Mouse (Mus musculus) kidney, embryonic 15.5 days (tissue): ENCODE measurements around the gene Entr1. TPM values are rescaled to one million over a fixed set of nuclear protein-coding genes. Genes with fewer than 3 reads are reported as not detected.
A peak's percentile ranks its signal among the peaks of the same experiment; 100 is the strongest.

Experiments used
- ATAC-seq: fragments of 200-750 bp; cut with Nextera tagmentation; replicated peaks from 2 replicates; pipeline ENCODE4 v1.8.0; 2017; ENCODE audit warnings: moderate TSS enrichment; ENCODE audit not compliant: low FRiP score
- H3K27ac ChIP-seq: fragments of 300-500 bp; sonication (generic); 2 replicates; pipeline ENCODE4 v1.5.1; 2015; ENCODE audit warnings: mild to moderate bottlenecking, inconsistent platforms
- H3K27me3 ChIP-seq: fragments of 300-500 bp; sonication (generic); 2 replicates; pipeline ENCODE4 v1.6.1; 2015; ENCODE audit warnings: inconsistent platforms
- H3K36me3 ChIP-seq: fragments of 300-500 bp; sonication (generic); 2 replicates; pipeline ENCODE4 v1.6.1; 2015; ENCODE audit warnings: inconsistent platforms
- H3K4me1 ChIP-seq: fragments of 300-500 bp; sonication (generic); 2 replicates; pipeline ENCODE4 v1.6.1; 2015; ENCODE audit warnings: inconsistent platforms
- H3K4me2 ChIP-seq: fragments of 300-500 bp; sonication (generic); 2 replicates; pipeline ENCODE4 v1.6.1; 2015; ENCODE audit warnings: moderate library complexity, mild to moderate bottlenecking, inconsistent platforms
- H3K4me3 ChIP-seq: fragments of 300-500 bp; sonication (generic); replicated peaks from 2 replicates; pipeline ENCODE4 v1.5.1; 2015; ENCODE audit warnings: mild to moderate bottlenecking, inconsistent platforms
- H3K9ac ChIP-seq: fragments of 300-500 bp; sonication (generic); 2 replicates; pipeline ENCODE4 v1.6.1; 2015; ENCODE audit warnings: mild to moderate bottlenecking, inconsistent platforms
- H3K9me3 ChIP-seq: fragments of 300-500 bp; sonication (generic); replicated peaks from 2 replicates; pipeline ENCODE4 v1.6.1; 2016; ENCODE audit warnings: inconsistent platforms
- WGBS: fragments of 180-500 bp; shearing (Covaris S2); methylation state at CpG from one replicate; pipeline ENCODE4 v1.1.7; 2015; ENCODE audit warnings: mixed read lengths; 5-methylcytosine and 5-hydroxymethylcytosine counted together
- polyA plus RNA-seq: library from polyadenylated mRNA; unstranded; fragments of >200 nt; fragmentation: Nextera tagmentation; extraction: Ambion mirVana; gene quantifications from 2 replicates; pipeline ENCODE4 v1.2.1, GENCODE M21; 2015

Gene Entr1
- polyA plus RNA-seq, 1 experiment from 2014 or later: 115 TPM

DNA sequence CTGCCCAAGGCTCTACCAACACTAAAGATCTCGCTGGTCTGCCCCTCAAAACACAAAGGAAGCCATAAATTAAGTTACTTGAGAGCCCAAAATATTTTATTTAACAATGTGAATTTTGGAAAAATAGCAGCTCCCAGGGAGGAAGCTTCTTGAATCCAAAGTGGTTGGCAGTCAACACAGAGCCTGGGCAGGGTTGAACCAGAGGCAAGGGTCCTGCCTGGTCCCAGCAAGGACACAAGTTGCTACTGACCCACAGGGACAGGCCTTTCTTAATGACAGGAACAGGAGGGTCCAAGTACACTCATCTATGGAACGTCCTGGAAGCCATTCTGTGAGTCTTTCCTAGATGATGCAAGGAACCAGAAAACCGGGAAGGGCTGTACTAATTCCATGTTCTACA, 20.2 kb upstream of the Entr1 start:
- H3K9me3 ChIP-seq: no peaks in the 10 kb centered on the region
- H3K36me3 ChIP-seq: peaks cover 66% of the 10 kb centered on the region
- no peak overlapping the region for H3K9ac ChIP-seq
- H3K4me2 ChIP-seq: peak overlapping the region; percentile 94; the same call in 1 of the 2 replicates
- WGBS: 54% methylated on average over 3 of the region's 3 CpGs
- H3K27me3 ChIP-seq: no peaks in the 10 kb centered on the region
- H3K27ac ChIP-seq: no peak overlapping the region
- peak overlapping the region; percentile 98 for H3K4me3 ChIP-seq
- peaks cover 37% of the 10 kb centered on the region for H3K4me1 ChIP-seq
- ATAC-seq: no peak

GRCm38 (mm10) chr2:26408515-26409356, 19.6 kb upstream of the Entr1 start, which contains the start of gene Inpp5e:
Gene Inpp5e, minus strand, starts transcription at chr2:26409203.
- Histone ChIP-seq H3K27me3 (no peaks in the 10 kb centered on the region), H3K4me2 (peak within 1 kb of the TSS; percentile 94), H3K27ac (peak within 1 kb of the TSS; percentile 89), H3K9ac (peak within 1 kb of the TSS; percentile 98), H3K4me1 (peaks cover 38% of the 10 kb centered on the region), H3K4me3 (peak within 1 kb of the TSS; percentile 98), H3K9me3 (no peaks in the 10 kb centered on the region), H3K36me3 (peaks cover 59% of the 10 kb centered on the region)
- ATAC-seq: peak; percentile 97
- under 1% methylated on average over 53 of the region's 57 CpGs for WGBS

GRCm38 (mm10) chr2:26403306-26403705, 14.2 kb upstream of the Entr1 start:
- Histone ChIP-seq H3K4me3 (no peak overlapping the region), H3K9ac (no peak overlapping the region), H3K9me3 (no peaks in the 10 kb centered on the region), H3K27ac (no peak overlapping the region), H3K36me3 (peaks cover 62% of the 10 kb centered on the region), H3K27me3 (no peaks in the 10 kb centered on the region), H3K4me1 (peaks cover 37% of the 10 kb centered on the region), H3K4me2 (no peak overlapping the region)
- no peak for ATAC-seq
- 66% methylated on average over 8 of the region's 8 CpGs for WGBS

GRCm38 (mm10) chr2:26402265-26402664, 13.1 kb upstream of the Entr1 start:
- Histone ChIP-seq H3K4me1 (peaks cover 27% of the 10 kb centered on the region), H3K27ac (no peak overlapping the region), H3K36me3 (peaks cover 72% of the 10 kb centered on the region), H3K4me3 (no peak overlapping the region), H3K27me3 (no peaks in the 10 kb centered on the region), H3K9ac (no peak overlapping the region), H3K9me3 (no peaks in the 10 kb centered on the region), H3K4me2 (no peak overlapping the region)
- WGBS: 83% methylated on average over 1 of the region's 1 CpGs
- no peak for ATAC-seq

DNA sequence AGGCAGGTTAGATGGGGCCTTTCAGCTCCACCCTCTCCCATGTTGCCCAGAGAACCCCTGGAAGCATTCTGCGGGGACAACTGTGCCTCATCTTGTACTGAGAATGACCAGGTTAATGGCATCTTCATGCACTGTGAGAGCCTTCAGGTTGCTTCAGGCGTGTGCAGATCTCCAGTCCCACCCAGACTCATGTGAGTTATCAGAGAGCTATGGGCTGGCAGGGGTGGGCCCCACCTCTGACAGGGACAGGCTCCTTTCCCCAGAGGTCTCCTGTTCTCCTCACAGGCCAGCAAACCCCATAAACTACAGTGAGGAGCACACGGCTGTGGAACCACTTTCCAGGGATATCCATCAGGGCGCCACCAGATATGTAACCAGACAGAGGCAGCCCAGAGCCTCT, 11.9 kb upstream of the Entr1 start:
- 88% methylated on average over 4 of the region's 4 CpGs for WGBS
- Histone ChIP-seq H3K9me3 (no peaks in the 10 kb centered on the region), H3K36me3 (peaks cover 75% of the 10 kb centered on the region), H3K9ac (no peak overlapping the region), H3K27ac (no peak overlapping the region), H3K4me3 (no peak overlapping the region), H3K27me3 (no peaks in the 10 kb centered on the region), H3K4me1 (peaks cover 14% of the 10 kb centered on the region), H3K4me2 (no peak overlapping the region)
- no peak for ATAC-seq

DNA sequence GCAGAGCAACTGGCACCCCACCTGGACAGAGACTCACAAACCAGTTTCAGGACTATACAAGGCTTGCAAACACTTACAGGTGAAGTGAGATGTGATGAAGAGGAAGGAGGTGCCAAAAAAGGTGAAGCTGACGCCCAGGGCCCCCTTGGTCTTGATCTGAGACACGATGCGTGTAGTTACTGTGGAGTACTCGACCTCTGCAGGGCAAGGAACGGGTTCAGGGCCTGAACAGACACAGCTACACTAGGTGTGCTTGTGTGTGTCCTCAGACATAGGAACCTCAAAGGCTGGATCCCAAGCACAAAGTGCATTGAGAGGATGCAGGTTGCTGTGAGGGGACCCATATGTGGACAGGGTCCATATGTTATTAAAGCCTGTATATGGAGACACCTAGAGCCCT, 11.2 kb upstream of the Entr1 start:
- ATAC-seq: no peak
- Histone ChIP-seq H3K4me1 (peaks cover 7% of the 10 kb centered on the region), H3K4me2 (no peak overlapping the region), H3K9ac (no peak overlapping the region), H3K36me3 (peaks cover 76% of the 10 kb centered on the region), H3K27ac (no peak overlapping the region), H3K27me3 (no peaks in the 10 kb centered on the region), H3K9me3 (no peaks in the 10 kb centered on the region), H3K4me3 (no peak overlapping the region)
- 88% methylated on average over 5 of the region's 5 CpGs for WGBS

DNA sequence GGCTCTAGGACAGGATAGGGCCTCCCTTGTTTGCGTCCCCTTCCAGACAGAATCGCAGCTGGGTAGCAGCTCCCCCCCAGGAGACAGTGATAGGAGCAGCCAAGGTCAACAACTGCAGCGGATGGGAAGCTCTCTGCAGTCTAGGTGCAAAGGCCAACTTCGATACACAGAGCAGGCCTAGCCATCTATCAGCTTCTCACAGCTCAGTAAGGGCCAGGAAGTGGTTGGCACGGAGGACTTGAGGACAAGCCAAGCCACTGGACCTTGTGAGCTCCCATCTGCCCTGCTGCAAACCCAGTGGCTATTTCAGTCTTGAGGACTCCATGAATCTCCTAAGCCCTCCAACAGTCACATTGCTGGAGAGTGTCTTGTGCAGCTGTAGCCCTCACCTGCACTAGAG, 10.5 kb upstream of the Entr1 start:
- Histone ChIP-seq H3K27ac (no peak overlapping the region), H3K9ac (no peak overlapping the region), H3K9me3 (no peaks in the 10 kb centered on the region), H3K4me2 (no peak overlapping the region), H3K4me1 (peaks cover 7% of the 10 kb centered on the region; the same call in 1 of the 2 replicates), H3K27me3 (no peaks in the 10 kb centered on the region), H3K36me3 (peaks cover 78% of the 10 kb centered on the region), H3K4me3 (no peak overlapping the region)
- 76% methylated on average over 5 of the region's 5 CpGs for WGBS
- no peak for ATAC-seq

GRCm38 (mm10) chr2:26398978-26399377, 9.9 kb upstream of the Entr1 start:
- H3K4me2 ChIP-seq: no peak overlapping the region
- no peak overlapping the region for H3K27ac ChIP-seq
- H3K4me3 ChIP-seq: no peak overlapping the region
- no peaks in the 10 kb centered on the region for H3K27me3 ChIP-seq
- H3K4me1 ChIP-seq: peaks cover 7% of the 10 kb centered on the region; the same call in 1 of the 2 replicates
- no peaks in the 10 kb centered on the region for H3K9me3 ChIP-seq
- no peak overlapping the region for H3K9ac ChIP-seq
- peaks cover 85% of the 10 kb centered on the region for H3K36me3 ChIP-seq
- no peak for ATAC-seq
- 83% methylated on average over 8 of the region's 8 CpGs for WGBS

DNA sequence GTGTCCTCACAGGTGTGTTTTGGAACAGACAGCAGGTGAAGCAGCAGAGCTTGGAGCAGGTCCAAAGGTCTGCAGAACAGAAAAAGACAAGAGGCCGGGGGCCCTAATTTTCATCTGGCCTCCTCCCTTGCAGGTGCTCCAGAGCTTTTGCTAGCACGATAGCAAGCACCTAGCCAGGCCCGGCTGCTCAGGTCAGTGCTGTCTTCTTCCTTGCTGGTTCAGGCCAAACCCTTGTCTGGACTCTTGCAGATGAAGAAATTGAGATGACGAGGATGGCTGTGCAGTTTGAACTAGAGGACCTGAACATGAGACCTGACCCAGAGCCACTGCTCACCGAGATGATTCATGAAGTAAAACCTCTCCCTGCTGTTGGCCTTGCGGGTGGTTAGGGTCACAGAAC, 2.5 kb upstream of the Entr1 start:
- no peak overlapping the region for H3K4me2 ChIP-seq
- no peaks in the 10 kb centered on the region for H3K9me3 ChIP-seq
- peaks cover 21% of the 10 kb centered on the region for H3K4me1 ChIP-seq
- WGBS: 89% methylated on average over 6 of the region's 6 CpGs
- H3K4me3 ChIP-seq: no peak overlapping the region
- peaks cover 75% of the 10 kb centered on the region for H3K36me3 ChIP-seq
- no peak overlapping the region for H3K9ac ChIP-seq
- no peak overlapping the region for H3K27ac ChIP-seq
- no peaks in the 10 kb centered on the region for H3K27me3 ChIP-seq
- ATAC-seq: no peak

DNA sequence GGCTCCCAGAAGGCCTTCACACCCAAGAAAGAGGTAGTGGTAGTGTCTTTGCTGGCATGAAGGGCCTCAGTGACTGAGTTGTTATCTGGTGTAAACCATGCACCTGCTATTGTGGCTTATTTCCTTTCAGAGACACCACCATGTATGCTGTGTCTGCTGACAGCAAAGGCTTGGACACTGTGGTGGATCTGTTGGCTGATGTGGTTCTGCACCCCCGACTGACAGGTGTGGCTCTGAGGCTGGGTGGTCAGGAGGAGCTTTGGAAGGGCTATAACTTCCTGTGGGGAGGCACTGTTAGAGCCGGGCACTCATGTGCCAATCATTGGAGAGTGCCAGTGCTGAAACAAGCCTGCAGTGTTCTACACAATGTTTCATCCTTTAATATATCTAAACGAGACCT, 1.8 kb upstream of the Entr1 start:
- Histone ChIP-seq H3K4me1 (peaks cover 21% of the 10 kb centered on the region), H3K27me3 (no peaks in the 10 kb centered on the region), H3K4me2 (no peak overlapping the region), H3K9me3 (no peaks in the 10 kb centered on the region), H3K27ac (no peak overlapping the region), H3K36me3 (peaks cover 75% of the 10 kb centered on the region), H3K9ac (no peak overlapping the region), H3K4me3 (no peak overlapping the region)
- no peak for ATAC-seq
- WGBS: 81% methylated on average over 3 of the region's 3 CpGs

GRCm38 (mm10) chr2:26388682-26389153, 398 bp downstream of the Entr1 start:
- peaks cover 75% of the 10 kb centered on the region for H3K36me3 ChIP-seq
- peak overlapping the region; percentile 71 for H3K27ac ChIP-seq
- H3K9ac ChIP-seq: peak overlapping the region; percentile 95

DNA sequence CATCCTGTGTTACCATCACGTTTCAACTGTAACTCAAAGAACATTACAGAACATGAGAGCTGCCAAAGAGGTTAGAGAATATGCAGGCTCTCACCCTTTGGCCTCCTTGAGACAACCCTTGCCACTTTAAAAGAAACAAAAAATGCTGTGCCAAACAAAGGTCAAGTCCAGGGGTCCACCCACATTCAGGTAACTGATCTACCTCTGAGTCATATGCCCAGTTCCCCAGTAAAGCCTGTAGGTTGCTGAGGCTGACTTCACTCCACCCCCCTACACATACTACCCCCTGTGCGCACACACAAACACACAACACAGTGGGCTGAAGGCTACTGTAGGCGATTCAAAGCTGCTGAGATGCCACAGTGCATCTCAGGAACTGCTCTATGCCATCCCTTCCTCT, 1.4 kb downstream of the Entr1 start:
- WGBS: 84% methylated on average over 3 of the region's 3 CpGs
- Histone ChIP-seq H3K4me3 (peak overlapping the region; percentile 97), H3K4me2 (peak overlapping the region; percentile 72), H3K4me1 (peaks cover 21% of the 10 kb centered on the region), H3K27ac (no peak overlapping the region), H3K9ac (0 out of 2 replicates have a peak overlapping the region, but pooled peaks have one; percentile 95), H3K36me3 (peaks cover 75% of the 10 kb centered on the region), H3K9me3 (no peaks in the 10 kb centered on the region), H3K27me3 (no peaks in the 10 kb centered on the region)
- ATAC-seq: no peak

More at GRCm38 (mm10) chr2:26388682-26389153, 398 bp downstream of the Entr1 start:
- peaks cover 21% of the 10 kb centered on the region for H3K4me1 ChIP-seq
- no peaks in the 10 kb centered on the region for H3K27me3 ChIP-seq
- H3K4me3 ChIP-seq: peak overlapping the region; percentile 97
- under 1% methylated on average over 43 of the region's 45 CpGs for WGBS
- peak; percentile 68 for ATAC-seq
- H3K9me3 ChIP-seq: no peaks in the 10 kb centered on the region
- H3K4me2 ChIP-seq: peak overlapping the region; percentile 72
